Mouse (Mus musculus) telencephalon, adult 2 months (tissue): ENCODE measurements around the gene Gpr180.

Experiments
- DNase-seq: peaks from one replicate; pipeline ENCODE4 v3.0.0-alpha.2; 2011; ENCODE audit warnings: low read depth, low spot score

The Gpr180 gene

DNA sequence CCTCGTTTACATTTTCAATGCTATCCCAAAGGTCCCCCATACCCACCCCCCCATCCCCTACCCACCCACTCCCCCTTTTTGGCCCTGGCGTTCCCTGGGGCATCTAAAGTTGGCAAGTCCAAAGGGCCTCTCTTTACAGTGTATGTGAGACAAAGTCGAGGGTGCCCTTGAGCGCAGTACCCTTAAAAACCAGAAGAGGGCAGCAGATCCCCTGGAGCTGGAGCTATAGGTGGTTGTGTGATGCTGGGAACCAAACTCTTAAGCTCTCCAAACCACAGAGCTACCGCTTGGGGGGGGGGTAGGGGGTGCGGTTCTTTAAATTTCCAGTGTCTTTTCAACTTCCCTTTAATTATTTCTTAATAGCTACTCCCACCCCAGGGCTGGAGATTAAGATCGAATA, 66.1 kb downstream of the Gpr180 start:
- DNase-seq: no peak

- no peak for DNase-seq
These were observed 70.4 kb downstream of the Gpr180 start for GRCm38 (mm10) chr14:118207347-118207746.

DNA sequence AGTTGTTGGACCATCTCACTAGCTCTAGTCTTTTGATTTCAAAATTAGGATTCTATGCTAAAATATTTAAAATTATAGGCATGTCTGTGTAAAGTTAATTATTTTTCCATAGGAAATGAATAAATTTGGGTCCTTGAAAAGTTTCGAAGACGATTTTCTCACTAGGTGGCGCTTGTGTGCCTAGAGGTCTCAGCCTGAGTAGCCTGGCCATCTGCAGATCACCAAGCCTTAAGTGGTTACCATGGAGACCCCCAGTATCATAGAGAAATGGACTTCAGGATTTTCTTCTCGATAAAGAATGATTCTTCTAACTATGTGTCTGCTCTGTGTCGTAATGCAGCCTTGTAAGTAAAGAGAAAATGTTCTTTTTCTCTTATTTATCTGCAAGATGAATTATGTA, 72.7 kb downstream of the Gpr180 start:
- DNase-seq: no peak

DNA sequence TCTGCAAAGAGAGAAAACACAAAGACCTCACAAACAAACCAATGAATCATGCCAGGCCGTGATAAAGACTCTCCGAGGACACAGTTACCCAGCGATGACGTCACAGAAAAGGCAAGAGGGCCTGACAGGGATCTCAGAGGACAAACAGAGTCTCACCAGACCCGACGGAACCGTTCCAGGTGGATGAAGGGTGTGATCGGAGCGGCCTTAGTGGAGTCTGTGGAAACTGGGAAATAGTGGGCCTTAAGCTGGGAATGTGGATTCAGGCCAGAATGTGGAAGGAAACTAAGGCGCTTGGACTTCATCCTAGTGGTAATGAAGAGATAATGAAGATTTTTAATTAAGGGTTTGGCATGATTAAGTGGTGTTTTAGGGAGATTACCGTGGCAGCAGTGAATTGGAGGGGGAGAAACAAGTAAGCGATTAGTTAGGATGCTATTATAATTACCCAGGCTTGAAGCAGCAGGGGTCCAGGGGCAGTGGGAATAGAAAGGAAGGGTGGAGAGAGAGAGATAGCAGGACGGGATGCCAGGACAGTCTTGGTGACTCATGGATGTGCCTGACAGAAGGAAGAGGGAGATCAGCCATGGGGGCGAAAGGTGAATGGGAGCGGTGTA, 75.3 kb downstream of the Gpr180 start:
- no peak for DNase-seq
